ENCODE assay signal across 10 mouse cellular contexts in genomic region chr13:84449001-84449551, GRCm38 (mm10).
DNase-seq lines count a peak whose midpoint lies in the region; ATAC-seq lines count a peak whose summit lies in the region.
"Had no signal": no experiment of that assay in that cellular context is flagged by ENCODE, and none has a peak within 500 bp of the region (broad histone marks: within the 10 kb centered on the region; RNA-seq: fewer than 3 reads in every experiment).

No protein-coding gene starts in this region.

- H3K36me3 ChIP-seq in hindbrain, embryonic 13.5 days = no peaks in the 10 kb centered on the region

- peaks cover 4% of the 10 kb centered on the region; the same call in 1 of the 2 replicates for H3K4me1 ChIP-seq in hindbrain, embryonic 13.5 days (replicated peaks)

- H3K9ac ChIP-seq in hindbrain, embryonic 13.5 days = no peak overlapping the region

- peak; percentile 1 for DNase-seq in 416B (ENCODE audit: low read depth)
- DNase-seq in brain, embryonic 18.5 days (ENCODE audit: low read depth, low spot score) = peak; percentile 82
- DNase-seq in left cerebral cortex, postnatal 4 days = peak; percentile 33
- no peak for DNase-seq in spleen, postnatal 14 days (ENCODE audit: low spot score in 2 of 2)
- no peak for DNase-seq in testis, postnatal 14 days (ENCODE audit: low spot score)
- DNase-seq in urinary bladder, adult 18-20 months (ENCODE audit: low spot score in 2 of 2) = no peak
- DNase-seq in MN1 (ENCODE audit: low spot score) = no peak
- DNase-seq: kidney, adult 18-20 months had no signal

- H3K9me3 ChIP-seq in hindbrain, embryonic 13.5 days = no peaks in the 10 kb centered on the region

- H3K4me3 ChIP-seq in hindbrain, embryonic 13.5 days = no peak overlapping the region
- H3K4me3 ChIP-seq: erythroblast, embryonic 14.5 days had no signal

- 22% methylated on average over 6 of the region's 6 CpGs for WGBS in hindbrain, embryonic 13.5 days

- intact Hi-C loops in left cerebral cortex, postnatal 4 days (cut with DNase I) = no loop called here

- ATAC-seq in hindbrain, embryonic 13.5 days (ENCODE audit: low FRiP score) = peak; percentile 97

- no peak overlapping the region for H3K27ac ChIP-seq in hindbrain, embryonic 13.5 days

- H3K27me3 ChIP-seq in hindbrain, embryonic 13.5 days = no peaks in the 10 kb centered on the region

- no peak overlapping the region for H3K4me2 ChIP-seq in hindbrain, embryonic 13.5 days

Comparison
In these comparisons a context has a peak if more than half of its experiments do, and no peak if none do; other contexts are left out.
1. DNase-seq: peak in 416B (single experiment), brain, embryonic 18.5 days (single experiment) and left cerebral cortex, postnatal 4 days (single experiment); none in spleen, postnatal 14 days (0 of 2), testis, postnatal 14 days (single experiment), urinary bladder, adult 18-20 months (0 of 2) and MN1 (single experiment).